Mouse (Mus musculus) left cerebral cortex, postnatal 10 days (tissue): Measurements from ENCODE around the gene Ugt1a8. TPM values are rescaled to one million over a fixed set of nuclear protein-coding genes. Genes with fewer than 3 reads are reported as not detected.
"Not testable (repeated sequence)": the region's sequence is repeated elsewhere in the genome, so short reads cannot be mapped to it uniquely, and the experiment has no call there.

Experiments used
- DNase-seq, 2 experiments: peaks; one replicate each; pipeline ENCODE4 v3.0.0; 2021 to 2022; ENCODE audit warnings: low spot score in 2 of 2, mixed read lengths in 1 of 2; ENCODE audit errors: extremely low spot score in 1 of 2
- intact Hi-C: fragments of 180-260 bp; cut with DNase I; formaldehyde crosslinking; loops from one replicate; pipeline ENCODE4 v1.15.1; 2025
- total RNA-seq, 2 experiments: library from RNA; stranded (reverse); gene quantifications; 2 replicates each; pipeline ENCODE4 v1.2.3; 2021

The Ugt1a8 gene
- total RNA-seq, 2 experiments from 2014 or later = not detected

GRCm38 (mm10) chr1:88214462-88214952 lies 126.9 kb downstream of the Ugt1a8 start:
- DNase-seq = no peak
- intact Hi-C loops = no loop called here

GRCm38 (mm10) chr1:88215466-88216380 lies 128.1 kb downstream of the Ugt1a8 start:
- DNase-seq = no peak
- intact Hi-C loops = no loop called here

GRCm38 (mm10) chr1:88216551-88216950 lies 128.9 kb downstream of the Ugt1a8 start:
- no peak for DNase-seq
- intact Hi-C loops = no loop called here

GRCm38 (mm10) chr1:88217144-88217543 lies 129.5 kb downstream of the Ugt1a8 start:
- intact Hi-C loops = no loop called here
- DNase-seq = peak in 1 of 2 experiments; percentile 42

DNA sequence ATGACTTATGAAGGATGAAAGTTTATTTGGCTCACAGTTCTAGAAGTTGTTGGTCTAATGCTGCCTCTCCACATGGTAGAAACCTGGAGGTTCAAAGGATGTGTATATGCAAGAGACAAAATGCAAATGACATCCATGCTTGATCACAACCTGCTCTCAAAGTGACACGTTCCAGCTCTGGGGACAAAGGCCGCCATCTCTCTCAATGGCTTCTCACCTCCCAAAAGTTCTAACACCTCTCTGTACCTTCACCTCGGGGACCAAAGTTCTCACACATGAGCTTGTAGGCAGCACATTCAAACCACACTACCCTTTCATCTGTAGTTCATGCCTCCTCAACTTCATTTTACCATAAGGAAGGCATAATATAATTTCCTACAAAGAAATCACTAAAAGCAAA lies 130.0 kb downstream of the Ugt1a8 start:
- intact Hi-C loops = no loop called here
- peak in 1 of 2 experiments; percentile 15 for DNase-seq

GRCm38 (mm10) chr1:88218051-88218450 lies 130.4 kb downstream of the Ugt1a8 start:
- intact Hi-C loops = no loop called here
- DNase-seq = peak in 1 of 2 experiments; percentile 51

GRCm38 (mm10) chr1:88218591-88218990 lies 131.0 kb downstream of the Ugt1a8 start:
- DNase-seq = peak in 1 of 2 experiments; percentile 17

GRCm38 (mm10) chr1:88219054-88219453 lies 131.4 kb downstream of the Ugt1a8 start:
- peak in 1 of 2 experiments; percentile 16 for DNase-seq
- intact Hi-C loops = no loop called here

More at GRCm38 (mm10) chr1:88218591-88218990, 131.0 kb downstream of the Ugt1a8 start:
- intact Hi-C loops = no loop called here

GRCm38 (mm10) chr1:88220336-88220735 lies 132.7 kb downstream of the Ugt1a8 start:
- intact Hi-C loops = no loop called here
- DNase-seq = peak in 1 of 2 experiments; percentile 14

GRCm38 (mm10) chr1:88222216-88222615 lies 134.6 kb downstream of the Ugt1a8 start:
- DNase-seq = no peak

GRCm38 (mm10) chr1:88223011-88223515 lies 135.4 kb downstream of the Ugt1a8 start:
- intact Hi-C loops = not testable (repeated sequence)
- DNase-seq = peak in 1 of 2 experiments; percentile 18

More at GRCm38 (mm10) chr1:88222216-88222615, 134.6 kb downstream of the Ugt1a8 start:
- intact Hi-C loops = no loop called here

- peak in 1 of 2 experiments; percentile 27 for DNase-seq
- intact Hi-C loops = no loop called here
Observed at GRCm38 (mm10) chr1:88223591-88223990, 136.0 kb downstream of the Ugt1a8 start.

- peak in 1 of 2 experiments; percentile 38 for DNase-seq
- intact Hi-C loops = no loop called here
Observed at GRCm38 (mm10) chr1:88224029-88224776, 136.6 kb downstream of the Ugt1a8 start.

DNA sequence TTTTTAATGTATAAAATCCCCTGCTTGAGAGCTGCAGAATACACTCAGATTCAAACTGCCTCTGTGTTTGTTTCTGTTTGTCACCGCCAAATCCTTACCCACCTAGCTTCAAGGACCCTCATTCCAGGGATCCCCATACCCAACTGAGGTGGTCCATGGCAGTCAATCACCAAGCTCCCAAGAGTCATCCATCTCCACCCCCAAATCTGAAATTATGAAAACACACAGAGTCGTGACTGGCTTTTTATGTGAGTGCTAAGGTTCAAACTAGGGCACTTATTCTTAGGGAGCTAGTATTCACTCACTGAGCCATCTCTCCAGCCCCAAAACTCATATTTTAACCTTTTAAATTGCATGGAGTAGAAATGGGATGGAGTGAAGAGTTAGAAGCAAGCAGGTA lies 137.7 kb downstream of the Ugt1a8 start:
- intact Hi-C loops, DNase-seq: not testable (repeated sequence)

DNA sequence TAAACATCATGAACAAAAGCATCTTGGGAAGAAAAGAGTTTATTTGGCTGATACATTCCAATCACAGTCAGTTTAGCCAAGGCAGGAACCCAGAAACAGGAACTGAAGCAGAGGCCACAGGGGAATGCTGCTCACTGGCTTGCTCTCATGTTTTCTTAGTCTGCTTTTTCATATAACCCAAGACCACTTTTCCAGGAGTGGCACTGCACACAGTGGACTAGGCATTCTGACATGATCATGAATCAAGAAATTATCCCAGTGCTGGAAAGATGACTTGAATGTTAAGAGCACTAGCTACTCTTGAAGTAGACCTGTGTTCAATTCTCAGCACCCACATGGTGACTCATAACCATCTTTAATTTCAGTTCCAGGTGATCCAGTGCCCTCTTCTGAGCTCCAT lies 138.1 kb downstream of the Ugt1a8 start:
- intact Hi-C loops = no loop called here
- no peak for DNase-seq

DNA sequence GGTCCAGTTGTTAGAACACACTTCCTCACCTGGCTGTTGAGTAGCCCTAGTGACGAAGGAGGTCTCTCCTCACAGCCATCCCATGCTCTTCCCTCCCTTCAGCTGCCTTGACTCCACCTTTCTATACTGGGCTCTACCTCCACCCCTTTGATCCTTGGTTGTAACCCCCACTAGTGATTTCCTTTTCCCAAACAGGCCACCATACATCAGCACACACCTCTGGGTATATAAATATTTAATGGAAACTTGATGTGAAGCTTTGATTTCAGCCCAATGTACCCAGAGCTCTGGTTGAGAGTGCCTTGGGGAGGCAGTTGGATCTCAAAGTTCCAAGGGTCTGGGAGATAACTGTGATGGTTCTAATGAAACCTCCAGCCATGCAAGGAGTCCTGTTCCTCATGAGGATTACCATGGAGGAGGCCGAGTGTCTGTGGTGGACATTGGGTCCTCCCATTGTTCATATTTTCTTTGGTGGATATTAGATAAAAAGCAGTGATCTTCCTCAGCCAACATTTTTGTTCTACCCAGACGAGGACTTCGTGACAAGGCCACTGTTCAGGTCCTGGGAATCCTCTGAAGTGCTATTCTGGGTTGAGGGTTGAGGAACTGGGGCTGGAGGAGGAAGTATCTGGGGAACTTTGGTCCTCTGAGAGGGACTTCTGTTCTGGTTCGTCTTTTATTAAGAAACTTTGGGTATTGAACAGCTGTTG lies 139.2 kb downstream of the Ugt1a8 start, which contains the start of gene Mroh2a:
Gene Mroh2a (plus strand): TSS at position 317 of the 710 bp plus-strand sequence.
- intact Hi-C loops = no loop called here
- peak in 1 of 2 experiments; percentile 34 for DNase-seq

DNA sequence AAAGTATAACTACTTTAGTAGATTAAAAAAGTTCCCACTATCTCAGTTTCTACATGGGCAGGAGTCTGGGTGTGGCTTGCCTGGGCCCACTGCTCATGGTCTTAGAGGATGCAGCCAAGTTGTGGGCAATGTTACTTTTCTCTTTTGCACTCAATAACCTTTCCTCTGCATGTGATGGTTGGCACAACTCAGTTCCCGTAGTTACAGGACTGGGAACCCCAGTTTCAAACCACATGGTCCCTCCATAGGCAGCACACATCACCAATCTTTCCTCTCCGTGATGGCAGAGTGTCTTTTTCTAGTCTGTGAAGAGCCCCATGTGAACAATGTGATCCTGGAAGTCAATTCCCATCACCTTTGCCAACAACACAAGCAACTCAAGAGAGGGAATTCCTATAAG lies 139.9 kb downstream of the Ugt1a8 start:
- intact Hi-C loops = no loop called here
- peak in 1 of 2 experiments; percentile 17 for DNase-seq

DNA sequence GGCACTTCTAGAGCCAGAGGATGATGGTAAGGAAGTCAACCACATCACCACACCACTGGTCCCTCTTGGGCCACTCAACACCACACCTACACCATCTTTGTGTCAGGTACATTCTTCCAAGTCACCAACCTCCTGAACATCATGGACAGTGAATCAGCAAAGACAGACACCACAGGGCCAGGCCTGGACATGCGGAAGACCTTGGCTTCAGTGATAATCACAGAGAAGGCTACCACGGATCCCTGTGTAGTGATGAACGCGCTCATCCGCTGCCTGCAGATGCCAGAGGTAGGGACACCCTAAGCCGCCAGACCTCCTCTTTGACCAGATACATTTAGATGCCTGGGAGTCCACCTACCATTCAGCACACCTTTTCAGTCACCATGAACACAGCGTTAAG lies 140.5 kb downstream of the Ugt1a8 start:
- intact Hi-C loops = no loop called here
- DNase-seq = peak in 1 of 2 experiments; percentile 45
